Mouse (Mus musculus): ENCODE results near the gene Nkap. TPM values are rescaled to one million over a fixed set of nuclear protein-coding genes. Genes with fewer than 3 reads are reported as not detected.

Nkap gene
- 0.83 and 1.0 TPM in 2 replicates for polyA plus RNA-seq (2012; rRNA removed; ENCODE audit: low replicate concordance)

DNA sequence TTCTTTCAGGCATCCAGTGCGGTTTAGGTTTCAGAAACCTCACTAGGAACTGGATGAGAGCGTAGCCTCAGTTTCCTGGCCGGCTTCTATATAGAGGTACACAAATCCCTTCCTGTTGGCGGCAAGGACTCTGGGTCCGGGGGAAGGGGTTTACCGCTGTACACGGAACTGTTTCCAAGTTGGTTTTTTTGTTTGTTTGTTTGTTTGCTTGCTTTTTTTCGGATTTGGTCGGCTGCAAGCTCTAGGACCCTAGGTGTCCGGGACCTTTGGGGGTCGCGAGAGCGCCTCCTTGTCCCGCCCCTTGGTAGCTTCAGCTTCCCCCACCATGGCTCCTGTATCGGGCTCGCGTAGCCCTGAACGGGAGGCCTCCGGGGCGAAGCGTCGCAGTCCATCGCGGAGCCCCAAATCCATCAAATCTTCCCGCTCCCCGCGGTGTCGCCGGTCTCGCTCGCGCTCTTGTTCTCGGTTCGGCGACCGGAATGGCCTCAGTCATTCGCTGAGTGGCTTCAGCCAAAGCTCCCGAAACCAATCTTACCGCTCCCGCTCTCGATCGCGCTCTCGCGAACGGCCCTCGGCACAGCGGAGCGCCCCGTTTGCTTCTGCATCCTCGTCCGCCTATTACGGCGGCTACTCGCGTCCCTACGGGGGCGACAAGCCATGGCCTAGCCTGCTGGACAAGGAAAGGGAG is at the start of gene Nkap:
Gene Nkap (plus strand): TSS at position 125 of the 688 bp plus-strand sequence.

DNA sequence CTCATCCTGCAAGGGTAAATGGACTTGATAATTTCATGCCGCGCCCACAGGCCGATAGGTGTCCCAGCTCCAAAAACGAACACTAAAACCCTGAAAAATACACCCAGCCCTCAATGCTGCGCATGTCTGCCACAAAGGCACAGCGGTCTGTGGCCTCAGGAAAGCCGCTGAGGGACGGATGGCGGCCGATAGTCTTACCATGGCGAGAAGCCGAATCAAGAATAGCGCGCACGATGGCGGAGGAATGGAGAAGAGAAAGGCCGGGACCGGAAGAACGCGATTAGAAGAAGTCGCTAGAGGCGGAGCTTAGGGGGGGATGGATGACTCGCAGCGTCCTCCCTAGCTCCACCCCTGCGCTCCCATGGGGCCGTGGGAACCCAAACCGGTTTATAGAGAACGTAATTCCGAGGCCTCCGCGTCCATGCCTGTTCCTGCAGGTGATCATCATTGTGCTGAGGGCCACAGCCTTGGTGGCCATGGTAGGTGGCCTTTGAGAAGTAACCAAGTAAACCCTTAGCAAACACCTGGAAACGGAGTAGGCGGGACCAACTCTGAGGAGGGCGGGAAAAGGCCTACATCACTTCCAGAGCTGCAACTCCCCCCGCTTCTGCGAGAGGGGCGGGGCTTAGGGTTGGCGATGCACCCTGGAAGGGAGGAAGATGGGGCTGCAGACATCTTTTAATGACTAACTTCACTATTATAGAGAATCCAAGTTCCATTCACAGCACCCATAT is 41.5 kb upstream of the Nkap start, which contains the start of gene Rpl39:
Gene Rpl39 (minus strand): TSS at position 476 of the 734 bp plus-strand sequence.

DNA sequence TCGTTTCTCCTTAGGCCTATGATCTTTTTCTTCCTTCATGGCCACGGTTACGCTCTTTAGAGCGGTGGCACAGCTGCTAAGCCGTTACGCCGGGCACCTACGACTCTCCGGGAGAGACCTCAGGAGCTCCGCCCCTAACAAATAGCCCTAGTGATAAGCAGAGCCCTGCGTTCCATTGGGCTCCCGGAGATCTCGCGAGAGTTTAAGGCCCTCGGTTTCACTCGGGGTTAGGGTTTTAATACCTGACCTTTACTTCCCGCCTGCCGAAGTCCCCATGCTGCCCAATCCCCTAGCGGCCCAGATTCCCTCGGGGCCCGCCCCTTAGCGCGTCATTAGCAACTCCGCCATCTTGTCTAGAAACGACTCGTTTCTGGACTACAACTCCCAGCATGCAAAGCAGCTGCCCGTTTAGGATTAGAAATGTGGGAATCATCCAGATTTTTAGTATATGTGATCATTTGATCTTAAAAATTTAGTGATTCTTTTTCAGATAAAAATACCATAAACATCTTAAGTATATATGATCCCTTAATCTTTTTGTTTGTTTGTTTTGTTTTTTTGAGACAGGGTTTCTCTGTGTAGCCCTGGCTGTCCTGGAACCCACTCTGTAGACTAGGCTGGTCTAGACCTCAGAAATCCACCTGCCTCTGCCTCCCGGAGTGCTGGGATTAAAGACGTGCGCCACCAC is 16.3 kb upstream of the Nkap start, which contains the start of gene Upf3b:
Gene Upf3b (minus strand): TSS at position 130 of the 688 bp plus-strand sequence.

DNA sequence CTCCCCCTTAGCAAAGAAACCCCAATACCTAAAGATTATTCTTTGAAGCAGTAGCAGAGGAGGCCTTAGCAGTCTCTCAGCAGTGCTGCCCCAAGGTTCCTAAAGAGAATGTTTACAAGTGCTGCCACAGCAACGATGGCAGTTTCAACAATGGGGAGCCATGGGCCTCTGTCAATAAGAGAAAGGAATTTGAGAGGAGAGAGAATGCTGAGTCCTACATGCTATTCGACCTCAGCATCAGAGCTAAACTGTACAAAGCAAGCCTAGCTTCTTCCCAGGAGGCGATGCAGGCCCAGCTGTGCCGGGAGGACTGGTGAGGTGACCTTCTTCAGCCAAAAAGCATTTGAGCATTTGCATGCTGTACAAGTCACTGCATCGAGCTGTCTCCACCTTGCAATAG is 42.1 kb downstream of the Nkap start, which contains the start of gene Akap14:
Gene Akap14 (minus strand): TSS at position 101 of the 400 bp plus-strand sequence.

DNA sequence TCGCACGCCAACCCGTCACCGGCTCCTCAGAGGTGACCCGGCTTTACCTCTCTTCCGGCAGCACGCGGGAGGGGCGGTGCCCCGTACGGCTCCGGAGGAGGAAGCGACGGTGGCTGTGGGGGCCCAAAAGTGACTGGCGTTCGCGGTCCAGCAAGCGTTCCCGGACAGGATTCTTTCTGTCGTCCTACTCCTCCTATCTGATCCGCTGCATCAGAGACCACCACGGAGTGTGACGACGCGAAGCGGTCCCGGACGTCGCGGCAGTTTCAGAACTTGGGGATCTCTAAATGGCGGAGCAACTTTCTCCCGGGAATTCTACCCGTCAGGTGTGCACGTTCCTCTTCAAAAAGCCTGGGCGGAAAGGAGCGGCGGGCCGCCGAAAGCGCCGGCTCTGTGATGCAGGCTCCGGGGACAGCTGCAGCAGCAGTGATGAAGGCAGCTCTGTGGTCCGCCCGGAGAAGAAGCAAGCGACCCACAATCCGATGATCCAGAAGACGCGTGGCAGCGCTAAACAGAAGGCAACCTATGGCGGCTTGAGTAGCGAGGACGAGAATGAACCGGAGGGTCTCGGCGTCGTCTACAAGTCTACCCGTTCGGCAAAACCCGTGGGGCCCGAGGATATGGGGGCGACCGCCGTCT is 64.6 kb downstream of the Nkap start, which contains the start of the genes Ndufa1 and Rnf113a1:
Gene Ndufa1 (minus strand): TSS at position 59 of the 639 bp plus-strand sequence.
Gene Rnf113a1 (plus strand): TSS at position 141 of the 639 bp plus-strand sequence.

Other genes with a start within 250 kb of the Nkap start
- gene Nkrf, start 223.9 kb upstream of the Nkap start, polyA plus RNA-seq (2012; rRNA removed; ENCODE audit: low replicate concordance): 0.04 and 0.07 TPM in 2 replicates
- 0.91 and 2.8 TPM in 2 replicates for gene Sept6, start 135.0 kb upstream of the Nkap start, polyA plus RNA-seq (2012; rRNA removed; ENCODE audit: low replicate concordance)
- 0.36 TPM in 1 of 2 replicates, not detected in the other for gene Sowahd, start 78.0 kb upstream of the Nkap start, polyA plus RNA-seq (2012; rRNA removed; ENCODE audit: low replicate concordance)
- 4.4 and 5.6 TPM in 2 replicates for gene Rpl39, start 41.4 kb upstream of the Nkap start, polyA plus RNA-seq (2012; rRNA removed; ENCODE audit: low replicate concordance)
- 0.21 and 0.32 TPM in 2 replicates for gene Upf3b, start 16.5 kb upstream of the Nkap start, polyA plus RNA-seq (2012; rRNA removed; ENCODE audit: low replicate concordance)
- gene Akap14, start 42.0 kb downstream of the Nkap start, polyA plus RNA-seq (2012; rRNA removed; ENCODE audit: low replicate concordance): 0.06 TPM in 1 of 2 replicates, not detected in the other
- gene Ndufa1, start 64.4 kb downstream of the Nkap start, polyA plus RNA-seq (2012; rRNA removed; ENCODE audit: low replicate concordance): 71.2 and 175 TPM in 2 replicates
- gene Rnf113a1, start 64.5 kb downstream of the Nkap start, polyA plus RNA-seq (2012; rRNA removed; ENCODE audit: low replicate concordance): 0.85 and 1.2 TPM in 2 replicates
- not detected in 2 replicates for gene Gm9, start 84.2 kb downstream of the Nkap start, polyA plus RNA-seq (2012; rRNA removed; ENCODE audit: low replicate concordance)
- gene Rhox1, start 95.5 kb downstream of the Nkap start, polyA plus RNA-seq (2012; rRNA removed; ENCODE audit: low replicate concordance): not detected in 2 replicates
- not detected in 2 replicates for gene Rhox2a, start 118.2 kb downstream of the Nkap start, polyA plus RNA-seq (2012; rRNA removed; ENCODE audit: low replicate concordance)
- not detected in 2 replicates for gene Rhox3a, start 123.1 kb downstream of the Nkap start, polyA plus RNA-seq (2012; rRNA removed; ENCODE audit: low replicate concordance)
- not detected in 2 replicates for gene Rhox4a, start 138.5 kb downstream of the Nkap start, polyA plus RNA-seq (2012; rRNA removed; ENCODE audit: low replicate concordance)